Mouse (Mus musculus) retina, postnatal 7 days (tissue): ENCODE measurements at regions not wholly inside any gene's neighbourhood (a gene's known extent, or its start where the extent isn't known, plus 50 kb on each side); places are given as distances from the start of the nearest gene placed in this dataset.

Experiments
- DNase-seq: peaks from one replicate; pipeline ENCODE4 v3.0.0-alpha.2; 2012; ENCODE audit warnings: low read depth, low spot score

- DNase-seq = no peak
Observed at GRCm38 (mm10) chr6:94957990-94958389, 159.1 kb upstream of the Kbtbd8 start.

- DNase-seq = no peak
Observed at GRCm38 (mm10) chr6:94957172-94957668, 159.8 kb upstream of the Kbtbd8 start.

- DNase-seq = no peak
Observed at GRCm38 (mm10) chr6:94954580-94954979, 162.5 kb upstream of the Kbtbd8 start.

- DNase-seq = no peak
Observed at GRCm38 (mm10) chr6:94953658-94954057, 163.4 kb upstream of the Kbtbd8 start.

- no peak for DNase-seq
Observed at GRCm38 (mm10) chr6:94951971-94952768, 164.9 kb upstream of the Kbtbd8 start.

GRCm38 (mm10) chr6:94950944-94951343 lies 166.1 kb upstream of the Kbtbd8 start:
- DNase-seq = no peak

GRCm38 (mm10) chr6:94950319-94950718 lies 166.7 kb upstream of the Kbtbd8 start:
- no peak for DNase-seq

- no peak for DNase-seq
Observed at GRCm38 (mm10) chr6:94946352-94946900, 170.6 kb upstream of the Kbtbd8 start.

GRCm38 (mm10) chr6:94945715-94946114 lies 171.3 kb upstream of the Kbtbd8 start:
- no peak for DNase-seq

- no peak for DNase-seq
Observed at GRCm38 (mm10) chr6:94944196-94944595, 172.8 kb upstream of the Kbtbd8 start.

- DNase-seq = no peak
Observed at GRCm38 (mm10) chr6:94938949-94939348, 178.1 kb upstream of the Kbtbd8 start.

GRCm38 (mm10) chr6:94936206-94936605 lies 180.8 kb upstream of the Kbtbd8 start:
- no peak for DNase-seq

- no peak for DNase-seq
Observed at GRCm38 (mm10) chr6:94935706-94936105, 181.3 kb upstream of the Kbtbd8 start.

- DNase-seq = no peak
Observed at GRCm38 (mm10) chr6:94927811-94928210, 189.2 kb upstream of the Kbtbd8 start.

GRCm38 (mm10) chr6:94926652-94927211 lies 190.3 kb upstream of the Kbtbd8 start:
- DNase-seq = no peak

GRCm38 (mm10) chr6:94925408-94925807 lies 191.6 kb upstream of the Kbtbd8 start:
- DNase-seq = no peak

- DNase-seq = no peak
Observed at GRCm38 (mm10) chr6:94924338-94925039, 192.6 kb upstream of the Kbtbd8 start.

GRCm38 (mm10) chr6:94921741-94922140 lies 195.3 kb upstream of the Kbtbd8 start:
- no peak for DNase-seq

- DNase-seq = no peak
Observed at GRCm38 (mm10) chr6:94920770-94921169, 196.3 kb upstream of the Kbtbd8 start.

GRCm38 (mm10) chr6:94919194-94919743 lies 197.8 kb upstream of the Kbtbd8 start:
- no peak for DNase-seq

GRCm38 (mm10) chr6:94915842-94916620 lies 201.0 kb upstream of the Kbtbd8 start:
- DNase-seq = no peak
